Mouse (Mus musculus) heart, embryonic 12.5 days (tissue): Measurements from ENCODE around the gene Pax8. TPM values are rescaled to one million over a fixed set of nuclear protein-coding genes. Genes with fewer than 3 reads are reported as not detected.

Source experiments
- ATAC-seq: fragments of 200-750 bp; cut with Nextera tagmentation; 2 replicates; pipeline ENCODE4 v1.8.0; 2017; ENCODE audit warnings: moderate TSS enrichment, moderate library complexity; ENCODE audit not compliant: insufficient number of reproducible peaks, low FRiP score
- H3K27ac ChIP-seq: fragments of 300-500 bp; sonication (generic); 2 replicates; pipeline ENCODE4 v1.5.1; 2016; ENCODE audit warnings: mild to moderate bottlenecking, moderate library complexity; ENCODE audit not compliant: poor library complexity, severe bottlenecking
- H3K27me3 ChIP-seq: fragments of 300-500 bp; sonication (generic); replicated peaks from 2 replicates; pipeline ENCODE4 v1.6.1; 2016; ENCODE audit warnings: mild to moderate bottlenecking, moderate library complexity
- H3K36me3 ChIP-seq: fragments of 300-500 bp; sonication (generic); 2 replicates; pipeline ENCODE4 v1.6.1; 2016; ENCODE audit warnings: mild to moderate bottlenecking, moderate library complexity
- H3K4me1 ChIP-seq: fragments of 300-500 bp; sonication (generic); replicated peaks from 2 replicates; pipeline ENCODE4 v1.6.1; 2016; ENCODE audit warnings: mild to moderate bottlenecking
- H3K4me2 ChIP-seq: fragments of 300-500 bp; sonication (generic); 2 replicates; pipeline ENCODE4 v1.6.1; 2016; ENCODE audit warnings: mild to moderate bottlenecking, moderate library complexity
- H3K4me3 ChIP-seq: fragments of 300-500 bp; sonication (generic); 2 replicates; pipeline ENCODE4 v1.5.1; 2016; ENCODE audit warnings: mild to moderate bottlenecking
- H3K9ac ChIP-seq: fragments of 300-500 bp; sonication (generic); 2 replicates; pipeline ENCODE4 v1.6.1; 2016; ENCODE audit warnings: mild to moderate bottlenecking, moderate library complexity
- H3K9me3 ChIP-seq: fragments of 300-500 bp; sonication (generic); replicated peaks from 2 replicates; pipeline ENCODE4 v1.6.1; 2016; ENCODE audit warnings: mild to moderate bottlenecking, moderate library complexity
- WGBS: fragments of 180-500 bp; shearing (Covaris S2); methylation state at CpG from one replicate; pipeline ENCODE4 v1.1.7; 2016; 5-methylcytosine and 5-hydroxymethylcytosine counted together
- polyA plus RNA-seq: library from polyadenylated mRNA; unstranded; fragments of >200 nt; fragmentation: Nextera tagmentation; extraction: Ambion mirVana; gene quantifications from 2 replicates; pipeline ENCODE4 v1.2.1, GENCODE M21; 2016

The Pax8 gene
- polyA plus RNA-seq, 1 experiment from 2014 or later, result not detected

DNA sequence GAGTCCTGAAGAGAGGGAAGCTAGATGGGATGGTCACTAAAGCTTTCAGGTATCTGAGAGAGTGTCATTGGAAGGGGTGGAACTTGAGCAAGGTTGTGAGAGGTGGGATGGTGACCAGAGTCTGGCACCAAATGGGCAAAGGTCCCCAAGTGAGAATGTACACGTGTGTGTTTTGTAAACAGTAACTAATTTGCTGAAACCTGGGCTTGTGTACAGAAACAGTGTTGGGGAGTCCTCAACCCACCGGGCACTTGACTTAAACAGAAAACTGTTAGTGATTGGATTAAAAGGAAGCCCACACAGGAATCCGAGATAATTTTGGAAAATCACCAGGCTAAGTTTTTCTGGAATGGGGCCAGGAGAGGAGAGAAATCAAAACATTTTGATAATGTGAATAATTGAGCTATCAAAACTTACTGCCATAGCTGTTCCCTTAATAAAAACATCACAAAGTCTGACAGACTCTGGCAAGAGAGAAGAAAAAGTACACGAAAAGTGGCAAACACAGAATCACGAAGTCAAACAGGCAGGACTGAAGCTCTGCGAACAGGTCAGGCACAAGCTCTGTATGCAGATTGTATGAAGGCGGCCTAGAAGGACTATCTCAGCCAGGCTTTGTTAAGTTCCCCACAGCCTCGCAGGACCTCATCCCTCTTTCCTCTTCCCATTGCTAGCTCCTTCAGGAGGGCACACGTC, 15.1 kb downstream of the Pax8 start:
- Histone ChIP-seq H3K4me3 (no peak overlapping the region), H3K27me3 (peaks cover 28% of the 10 kb centered on the region), H3K4me2 (no peak overlapping the region), H3K9ac (no peak overlapping the region), H3K9me3 (no peaks in the 10 kb centered on the region), H3K4me1 (no peaks in the 10 kb centered on the region), H3K36me3 (no peaks in the 10 kb centered on the region), H3K27ac (no peak overlapping the region)
- no peak for ATAC-seq
- WGBS, result 30% methylated on average over 9 of the region's 9 CpGs

DNA sequence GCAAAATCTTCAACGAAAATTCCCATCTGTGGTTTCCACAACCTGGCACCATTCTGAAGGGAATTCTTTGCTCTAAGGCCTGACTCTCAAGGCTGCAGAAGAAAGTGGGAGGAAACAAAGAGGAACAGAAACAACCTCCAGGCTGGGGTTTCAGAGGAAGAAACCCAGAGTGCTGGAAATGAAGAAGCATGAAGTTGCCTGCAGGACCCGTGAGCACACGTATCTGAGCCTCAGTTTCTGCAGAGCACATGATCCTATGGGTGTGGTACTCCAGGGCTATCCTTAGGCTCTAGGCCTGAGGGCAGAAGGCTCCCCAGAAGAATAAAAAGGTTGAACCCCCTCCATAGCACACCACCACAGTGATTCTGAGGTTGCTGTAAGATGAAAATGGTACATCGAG, 18.6 kb downstream of the Pax8 start:
- Histone ChIP-seq H3K27me3 (peaks cover 13% of the 10 kb centered on the region), H3K4me1 (no peaks in the 10 kb centered on the region), H3K4me2 (no peak overlapping the region), H3K4me3 (no peak overlapping the region), H3K9me3 (no peaks in the 10 kb centered on the region), H3K36me3 (no peaks in the 10 kb centered on the region), H3K27ac (no peak overlapping the region), H3K9ac (no peak overlapping the region)
- ATAC-seq, result no peak
- 76% methylated on average over 4 of the region's 4 CpGs for WGBS

DNA sequence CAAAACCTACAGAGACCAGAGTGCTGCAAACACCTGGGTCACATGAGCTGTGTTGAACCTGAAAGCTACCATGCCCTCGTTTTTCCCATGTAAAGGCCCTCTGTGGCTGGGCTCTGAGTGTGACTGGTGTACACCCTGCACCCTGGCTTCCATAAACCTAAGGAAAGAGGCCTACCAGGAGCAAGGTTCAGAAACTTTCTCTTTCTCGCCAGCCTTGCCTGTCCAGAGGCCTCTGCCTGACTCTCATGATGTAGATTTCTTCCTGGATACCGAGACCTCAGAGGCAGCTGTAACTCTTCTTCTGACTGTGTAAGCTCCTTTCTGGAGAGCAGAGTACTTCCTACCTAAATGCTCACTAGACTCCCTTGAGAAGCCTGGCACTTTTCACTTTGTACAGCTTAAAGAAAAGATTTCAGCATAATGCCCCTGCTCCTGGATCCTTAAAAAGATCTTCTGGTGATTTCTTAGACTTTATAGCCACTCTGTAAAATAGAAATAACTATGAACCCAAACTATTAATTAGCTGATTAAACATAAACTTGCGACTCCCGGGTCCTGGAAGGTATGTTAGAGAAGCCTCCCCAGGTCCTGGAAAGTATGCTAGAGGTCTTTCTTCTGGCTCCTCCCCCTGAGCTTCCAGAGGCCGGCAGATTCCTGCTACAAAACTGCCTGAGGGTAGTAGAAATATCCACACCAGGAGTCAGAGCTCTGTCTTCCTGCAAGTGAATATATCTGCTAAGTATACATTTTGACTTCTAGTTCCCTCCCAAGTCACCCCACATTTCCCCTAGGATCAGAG, 20.1 kb downstream of the Pax8 start:
- 45% methylated on average over 6 of the region's 6 CpGs for WGBS
- H3K27me3 ChIP-seq, result peaks cover 11% of the 10 kb centered on the region
- no peaks in the 10 kb centered on the region for H3K36me3 ChIP-seq
- H3K9me3 ChIP-seq, result no peaks in the 10 kb centered on the region
- H3K4me2 ChIP-seq, result no peak overlapping the region
- no peak overlapping the region for H3K4me3 ChIP-seq
- ATAC-seq, result no peak
- no peaks in the 10 kb centered on the region for H3K4me1 ChIP-seq
- H3K9ac ChIP-seq, result no peak overlapping the region
- H3K27ac ChIP-seq, result no peak overlapping the region

DNA sequence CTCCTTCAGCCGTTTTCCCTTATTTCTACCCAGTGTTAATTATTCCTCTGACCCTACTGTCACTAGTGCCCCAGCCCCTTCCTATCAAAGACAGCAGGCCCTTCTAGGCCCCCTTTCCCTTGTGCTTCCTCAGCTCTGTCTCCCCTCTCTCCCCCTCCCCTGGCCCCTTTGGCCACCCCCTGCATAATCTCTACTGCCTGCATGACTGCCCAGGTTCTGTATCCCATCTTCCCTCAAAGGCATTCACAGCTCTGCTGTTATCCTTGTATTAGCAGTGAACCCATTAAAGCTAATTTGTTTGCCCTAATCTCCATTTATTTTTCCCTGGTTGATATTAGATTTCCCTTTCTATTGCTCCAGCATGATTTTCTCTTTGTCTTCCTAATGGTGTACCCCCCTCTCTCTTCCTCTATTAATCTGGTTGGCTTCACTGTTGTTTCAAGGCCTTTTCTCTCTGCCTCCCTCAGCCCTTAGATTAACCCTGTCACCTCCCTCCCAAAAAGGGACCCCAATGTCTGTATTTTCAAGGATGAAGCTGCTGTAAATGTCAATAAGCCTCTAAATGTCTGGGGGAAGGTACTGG, 20.9 kb downstream of the Pax8 start:
- H3K9ac ChIP-seq, result no peak overlapping the region
- no peak overlapping the region for H3K4me2 ChIP-seq
- H3K27ac ChIP-seq, result no peak overlapping the region
- no peak overlapping the region for H3K4me3 ChIP-seq
- WGBS, result 48% methylated on average over 1 of the region's 1 CpGs
- H3K36me3 ChIP-seq, result no peaks in the 10 kb centered on the region
- no peaks in the 10 kb centered on the region for H3K9me3 ChIP-seq
- peaks cover 11% of the 10 kb centered on the region for H3K27me3 ChIP-seq
- no peak for ATAC-seq
- no peaks in the 10 kb centered on the region for H3K4me1 ChIP-seq

- Histone ChIP-seq H3K36me3 (no peaks in the 10 kb centered on the region), H3K9ac (no peak overlapping the region), H3K4me2 (no peak overlapping the region), H3K4me3 (no peak overlapping the region), H3K27me3 (peaks cover 1% of the 10 kb centered on the region; the same call in 1 of the 2 replicates), H3K27ac (no peak overlapping the region), H3K4me1 (no peaks in the 10 kb centered on the region), H3K9me3 (no peaks in the 10 kb centered on the region)
- 65% methylated on average over 5 of the region's 5 CpGs for WGBS
- no peak for ATAC-seq
Observed at GRCm38 (mm10) chr2:24453206-24453605, 22.2 kb downstream of the Pax8 start.

DNA sequence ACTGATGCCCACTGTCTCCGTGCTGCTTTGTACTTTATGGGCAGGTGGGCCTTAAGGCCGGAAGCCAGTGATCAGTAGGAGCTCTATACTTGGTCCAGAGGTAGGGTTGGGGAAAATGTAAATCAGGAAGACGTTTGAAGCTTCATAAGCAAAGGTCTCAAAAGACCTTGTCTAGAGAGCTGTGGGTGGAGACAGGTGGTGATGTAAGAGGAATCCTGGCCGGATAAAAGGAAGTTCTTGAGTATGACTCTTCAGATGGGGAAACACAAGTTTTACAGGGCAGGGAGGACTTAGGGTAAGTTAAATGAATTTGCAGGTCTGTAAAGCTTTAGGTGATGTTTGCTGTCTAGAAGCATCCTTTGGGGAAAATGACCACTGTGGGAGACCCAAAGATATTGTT, 26.3 kb downstream of the Pax8 start:
- Histone ChIP-seq H3K9me3 (no peaks in the 10 kb centered on the region), H3K27ac (no peak overlapping the region), H3K27me3 (peaks cover 3% of the 10 kb centered on the region; the same call in 1 of the 2 replicates), H3K9ac (no peak overlapping the region), H3K4me3 (no peak overlapping the region), H3K36me3 (no peaks in the 10 kb centered on the region), H3K4me2 (no peak overlapping the region), H3K4me1 (no peaks in the 10 kb centered on the region)
- ATAC-seq, result no peak
- WGBS, result 74% methylated on average over 4 of the region's 4 CpGs

GRCm38 (mm10) chr2:24443256-24443790, 32.1 kb downstream of the Pax8 start:
- no peak overlapping the region for H3K4me2 ChIP-seq
- WGBS, result 52% methylated on average over 3 of the region's 3 CpGs
- H3K9me3 ChIP-seq, result no peaks in the 10 kb centered on the region
- no peak overlapping the region for H3K27ac ChIP-seq
- ATAC-seq, result no peak
- no peaks in the 10 kb centered on the region for H3K4me1 ChIP-seq
- no peak overlapping the region for H3K9ac ChIP-seq
- 0 out of 2 replicates have a peak, but pooled peaks cover 3% of the 10 kb centered on the region for H3K27me3 ChIP-seq
- no peaks in the 10 kb centered on the region for H3K36me3 ChIP-seq
- no peak overlapping the region for H3K4me3 ChIP-seq

DNA sequence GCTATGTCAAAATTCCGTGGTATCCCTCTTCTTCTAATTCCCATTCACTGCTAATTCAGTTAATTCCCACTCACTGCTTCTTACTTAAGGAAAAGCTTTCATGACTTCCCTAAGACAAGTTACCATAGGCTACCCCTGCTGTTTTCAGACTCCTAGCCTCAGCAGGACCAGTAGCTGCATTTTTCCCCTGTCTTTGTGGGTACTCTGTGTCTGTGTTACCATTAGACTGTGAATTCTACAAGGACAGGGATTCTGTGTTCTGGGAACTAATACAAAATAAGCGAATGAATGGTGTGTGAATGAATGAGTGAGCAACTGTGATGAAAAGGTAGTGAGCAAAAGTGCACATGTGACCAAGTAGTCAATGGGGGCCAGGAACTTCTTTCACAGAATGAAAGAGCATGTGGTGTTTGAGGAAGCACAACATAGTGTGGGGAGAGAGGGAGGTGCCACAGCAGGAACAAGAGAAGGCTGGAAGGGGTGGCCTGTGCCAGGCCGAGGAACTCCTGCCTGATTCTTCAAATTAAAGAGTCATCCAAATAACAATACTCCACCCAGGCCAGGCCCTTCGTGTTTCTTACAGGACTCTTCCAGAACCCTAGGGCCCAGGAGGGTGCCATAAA, 33.0 kb downstream of the Pax8 start:
- no peak overlapping the region for H3K9ac ChIP-seq
- H3K27me3 ChIP-seq, result 0 out of 2 replicates have a peak, but pooled peaks cover 3% of the 10 kb centered on the region
- H3K4me3 ChIP-seq, result no peak overlapping the region
- no peak for ATAC-seq
- no peak overlapping the region for H3K4me2 ChIP-seq
- H3K4me1 ChIP-seq, result no peaks in the 10 kb centered on the region
- H3K36me3 ChIP-seq, result no peaks in the 10 kb centered on the region
- H3K9me3 ChIP-seq, result no peaks in the 10 kb centered on the region
- 52% methylated on average over 4 of the region's 4 CpGs for WGBS
- no peak overlapping the region for H3K27ac ChIP-seq

- H3K36me3 ChIP-seq, result no peaks in the 10 kb centered on the region
- no peak overlapping the region for H3K4me2 ChIP-seq
- H3K4me1 ChIP-seq, result no peaks in the 10 kb centered on the region
- no peaks in the 10 kb centered on the region for H3K9me3 ChIP-seq
- H3K9ac ChIP-seq, result no peak overlapping the region
- H3K27ac ChIP-seq, result no peak overlapping the region
- H3K4me3 ChIP-seq, result no peak overlapping the region
- H3K27me3 ChIP-seq, result 0 out of 2 replicates have a peak, but pooled peaks cover 3% of the 10 kb centered on the region
- ATAC-seq, result no peak
Observed at GRCm38 (mm10) chr2:24441899-24442298, 33.5 kb downstream of the Pax8 start.

GRCm38 (mm10) chr2:24440056-24440455, 35.3 kb downstream of the Pax8 start:
- no peaks in the 10 kb centered on the region for H3K9me3 ChIP-seq
- H3K36me3 ChIP-seq, result no peaks in the 10 kb centered on the region
- no peaks in the 10 kb centered on the region for H3K4me1 ChIP-seq
- H3K4me2 ChIP-seq, result no peak overlapping the region
- H3K27me3 ChIP-seq, result no peaks in the 10 kb centered on the region
- no peak overlapping the region for H3K9ac ChIP-seq
- 61% methylated on average over 2 of the region's 2 CpGs for WGBS
- no peak overlapping the region for H3K27ac ChIP-seq
- ATAC-seq, result no peak
- H3K4me3 ChIP-seq, result no peak overlapping the region

- Histone ChIP-seq H3K9me3 (no peaks in the 10 kb centered on the region), H3K4me2 (no peak overlapping the region), H3K4me3 (no peak overlapping the region), H3K27ac (no peak overlapping the region), H3K36me3 (no peaks in the 10 kb centered on the region), H3K9ac (no peak overlapping the region), H3K4me1 (peaks cover 18% of the 10 kb centered on the region), H3K27me3 (no peaks in the 10 kb centered on the region)
- 64% methylated on average over 11 of the region's 11 CpGs for WGBS
- no peak for ATAC-seq
Observed at GRCm38 (mm10) chr2:24435699-24436098, 39.7 kb downstream of the Pax8 start.
